Mouse (Mus musculus): ENCODE results near the gene Svs5.

GRCm38 (mm10) chr2:164372408-164373053 is 40.0 kb downstream of the Svs5 start:
- no peak for TF ChIP-seq MYOD1 (IDR thresholded peaks at IDR 0.05; ENCODE audit: control insufficient read depth, insufficient read length, low read depth)
- TF ChIP-seq MAX (IDR thresholded peaks at IDR 0.05): no peak
